Mouse (Mus musculus) neural tube, embryonic 12.5 days (tissue): ENCODE measurements around the gene Axin2. TPM values are rescaled to one million over a fixed set of nuclear protein-coding genes. Genes with fewer than 3 reads are reported as not detected.

Experiments
- ATAC-seq: fragments of 200-750 bp; cut with Nextera tagmentation; 2 replicates; pipeline ENCODE4 v1.8.0; 2017; ENCODE audit warnings: low read depth, mild to moderate bottlenecking, moderate TSS enrichment, moderate library complexity; ENCODE audit not compliant: low FRiP score
- H3K27ac ChIP-seq: fragments of 300-500 bp; sonication (generic); 2 replicates; pipeline ENCODE4 v1.5.1; 2016
- H3K27me3 ChIP-seq: fragments of 300-500 bp; sonication (generic); replicated peaks from 2 replicates; pipeline ENCODE4 v1.6.1; 2016; ENCODE audit warnings: mild to moderate bottlenecking
- H3K36me3 ChIP-seq: fragments of 300-500 bp; sonication (generic); 2 replicates; pipeline ENCODE4 v1.6.1; 2016; ENCODE audit warnings: mild to moderate bottlenecking
- H3K4me1 ChIP-seq: fragments of 300-500 bp; sonication (generic); 2 replicates; pipeline ENCODE4 v1.6.1; 2016
- H3K4me2 ChIP-seq: fragments of 300-500 bp; sonication (generic); replicated peaks from 2 replicates; pipeline ENCODE4 v1.6.1; 2016; ENCODE audit warnings: mild to moderate bottlenecking
- H3K4me3 ChIP-seq: fragments of 300-500 bp; sonication (generic); 2 replicates; pipeline ENCODE4 v1.5.1; 2016
- H3K9ac ChIP-seq: fragments of 300-500 bp; sonication (generic); 2 replicates; pipeline ENCODE4 v1.6.1; 2016; ENCODE audit warnings: mild to moderate bottlenecking
- H3K9me3 ChIP-seq: fragments of 300-500 bp; sonication (generic); 2 replicates; pipeline ENCODE4 v1.6.1; 2016; ENCODE audit warnings: mild to moderate bottlenecking
- whole genome bisulfite sequencing: fragments of 180-500 bp; shearing (Covaris S2); methylation state at CpG from one replicate; pipeline ENCODE4 v1.1.7; 2016; 5-methylcytosine and 5-hydroxymethylcytosine counted together
- polyA plus RNA-seq: library from polyadenylated mRNA; unstranded; fragments of >200 nt; fragmentation: Nextera tagmentation; extraction: Ambion mirVana; gene quantifications from 2 replicates; pipeline ENCODE4 v1.2.1, GENCODE M21; 2016

The Axin2 gene
- polyA plus RNA-seq, 1 experiment from 2014 or later: 15.4 TPM

DNA sequence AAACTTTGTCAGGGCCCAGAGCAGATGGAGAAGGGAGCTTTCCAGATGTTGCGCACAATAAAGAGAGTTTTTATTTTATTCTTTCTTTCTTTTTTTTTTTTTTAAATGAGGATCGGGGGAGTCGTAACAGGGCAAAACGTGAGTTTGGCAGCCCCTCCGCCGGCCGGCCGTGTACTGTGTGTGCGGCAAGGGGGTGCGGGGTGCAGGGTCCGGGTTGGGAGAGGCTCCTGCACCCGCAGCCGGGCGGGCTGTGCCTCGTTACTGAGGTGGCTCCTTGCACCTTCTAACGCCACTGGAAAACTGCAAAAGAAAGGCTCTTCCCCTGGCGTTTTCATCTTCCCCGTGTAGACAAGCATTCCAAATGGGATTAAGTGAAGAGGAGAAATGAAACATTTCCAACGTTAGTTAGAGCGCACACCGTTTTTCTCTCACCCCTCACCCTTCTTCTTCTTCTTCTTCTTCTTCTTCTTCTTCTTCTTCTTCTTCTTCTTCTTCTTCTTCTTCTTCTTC is 28.2 kb upstream of the Axin2 start:
- Histone ChIP-seq H3K4me3 (peak overlapping the region; percentile 23; the same call in 1 of the 2 replicates), H3K4me1 (peaks cover 36% of the 10 kb centered on the region), H3K4me2 (peak overlapping the region; percentile 64), H3K27ac (no peak overlapping the region), H3K9me3 (no peaks in the 10 kb centered on the region), H3K36me3 (no peaks in the 10 kb centered on the region), H3K9ac (peak overlapping the region; percentile 41; the same call in 1 of the 2 replicates), H3K27me3 (no peaks in the 10 kb centered on the region)
- WGBS: 4% methylated on average over 21 of the region's 21 CpGs
- no peak for ATAC-seq

DNA sequence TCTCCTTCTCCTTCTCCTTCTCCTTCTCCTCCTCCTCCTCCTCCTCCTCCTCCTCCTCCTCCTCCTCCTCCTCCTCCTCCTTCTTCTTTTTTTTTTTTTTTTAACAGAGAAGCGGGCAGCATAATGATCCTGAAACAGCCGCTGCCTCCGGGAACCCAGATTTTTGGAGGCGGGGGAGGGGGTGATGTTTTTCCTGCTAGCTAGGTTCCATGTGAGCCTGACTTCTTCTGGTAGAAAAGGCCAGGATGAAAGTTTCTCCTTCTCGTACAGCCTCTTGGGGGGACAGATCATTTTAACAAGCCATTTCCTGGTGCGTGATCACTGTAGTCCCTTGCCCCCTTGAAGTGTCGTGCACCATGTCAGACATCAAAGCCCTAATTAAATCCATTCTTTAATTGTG is 27.7 kb upstream of the Axin2 start:
- Histone ChIP-seq H3K4me2 (peak overlapping the region; percentile 32), H3K27ac (no peak overlapping the region), H3K4me3 (no peak overlapping the region), H3K27me3 (no peaks in the 10 kb centered on the region), H3K36me3 (no peaks in the 10 kb centered on the region), H3K9ac (no peak overlapping the region), H3K9me3 (no peaks in the 10 kb centered on the region), H3K4me1 (peaks cover 36% of the 10 kb centered on the region)
- 4% methylated on average over 7 of the region's 7 CpGs for WGBS
- no peak for ATAC-seq

DNA sequence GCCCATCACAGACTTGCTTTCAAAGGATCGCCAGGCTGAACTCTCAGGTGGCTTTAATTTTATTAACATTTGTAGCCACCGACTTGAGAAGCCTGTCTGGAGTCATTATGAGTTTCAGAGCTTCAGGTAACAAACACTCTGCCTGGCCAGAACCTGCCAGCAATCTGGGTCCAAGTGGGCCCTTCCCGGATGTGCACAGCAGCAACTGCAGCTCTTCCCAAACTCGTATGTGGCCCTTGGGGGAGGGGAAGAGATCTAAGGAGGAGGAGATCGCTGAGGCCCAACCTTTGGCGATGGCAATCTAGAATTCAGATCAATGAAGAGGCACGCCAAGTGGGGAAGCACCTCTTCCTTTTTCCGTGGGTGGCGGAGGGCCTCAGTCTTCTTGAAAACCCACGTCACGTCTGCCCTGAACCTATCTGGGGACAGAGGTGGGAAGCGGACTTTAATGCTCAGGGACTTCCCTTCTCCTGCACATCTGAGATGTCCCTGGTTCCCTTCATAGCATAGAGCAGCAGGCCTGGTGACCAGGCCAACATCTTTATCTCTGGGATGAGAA is 26.8 kb upstream of the Axin2 start:
- Histone ChIP-seq H3K4me3 (no peak overlapping the region), H3K9ac (no peak overlapping the region), H3K27ac (no peak overlapping the region), H3K9me3 (no peaks in the 10 kb centered on the region), H3K27me3 (no peaks in the 10 kb centered on the region), H3K4me2 (no peak overlapping the region; the same call in 1 of the 2 replicates), H3K4me1 (peaks cover 36% of the 10 kb centered on the region), H3K36me3 (no peaks in the 10 kb centered on the region)
- ATAC-seq: no peak
- WGBS: 24% methylated on average over 12 of the region's 12 CpGs

DNA sequence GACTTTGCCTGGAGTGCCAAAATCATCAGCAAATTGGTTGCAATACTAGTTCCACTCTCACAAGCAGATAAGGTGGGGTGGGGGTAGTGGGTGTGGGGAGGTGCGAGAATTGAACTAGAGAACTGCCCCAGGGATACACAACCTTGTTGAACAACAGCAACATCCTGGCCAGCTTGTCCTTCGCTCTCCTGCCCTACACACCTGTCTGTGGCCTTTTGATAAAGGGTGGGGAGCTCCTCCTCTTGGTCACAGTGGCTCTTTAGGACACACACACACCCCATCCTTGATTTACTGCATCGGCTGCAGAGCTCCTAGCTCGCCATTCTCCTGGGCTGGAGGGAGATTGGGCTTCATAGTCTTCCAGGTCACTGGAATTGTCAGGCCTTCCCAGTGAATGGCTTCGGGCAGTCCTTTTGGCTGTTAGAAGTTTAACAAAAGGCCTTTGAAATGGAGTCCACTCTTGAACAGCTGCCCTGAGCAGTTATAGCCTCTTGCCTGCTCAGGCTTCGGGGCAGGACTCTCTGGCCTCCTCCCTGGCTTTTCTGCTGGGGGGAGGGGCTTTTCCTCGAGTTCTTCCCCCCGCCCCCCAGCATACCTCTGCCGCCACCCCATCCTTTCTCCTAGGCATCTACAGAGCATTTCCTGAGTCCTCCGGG is 26.2 kb upstream of the Axin2 start:
- Histone ChIP-seq H3K36me3 (no peaks in the 10 kb centered on the region), H3K9me3 (no peaks in the 10 kb centered on the region), H3K9ac (no peak overlapping the region), H3K4me2 (no peak overlapping the region), H3K27me3 (no peaks in the 10 kb centered on the region), H3K4me3 (no peak overlapping the region), H3K4me1 (peaks cover 36% of the 10 kb centered on the region), H3K27ac (no peak overlapping the region)
- ATAC-seq: no peak
- WGBS: 10% methylated on average over 10 of the region's 10 CpGs

DNA sequence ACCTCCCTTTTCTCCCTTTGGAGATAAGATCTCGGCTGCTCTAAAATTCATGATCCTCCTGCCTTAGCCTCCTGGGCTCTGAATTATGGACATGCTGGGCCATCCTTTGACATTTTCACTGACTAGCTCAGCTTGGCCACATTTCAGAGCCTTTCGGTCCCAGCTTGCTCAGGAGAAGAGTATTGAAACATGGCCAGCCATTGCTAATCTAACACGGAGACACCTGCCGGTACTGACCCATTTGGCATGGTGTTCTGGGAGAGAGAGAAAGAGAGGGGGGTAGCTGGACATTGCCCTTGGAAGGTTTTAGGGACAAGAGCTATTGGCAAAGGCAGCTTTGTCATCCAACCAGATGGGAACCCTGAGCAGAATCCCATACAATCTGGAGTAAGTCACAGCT is 23.1 kb upstream of the Axin2 start:
- Histone ChIP-seq H3K4me1 (peaks cover 16% of the 10 kb centered on the region), H3K9me3 (no peaks in the 10 kb centered on the region), H3K27ac (no peak overlapping the region), H3K4me2 (no peak overlapping the region), H3K9ac (no peak overlapping the region), H3K36me3 (no peaks in the 10 kb centered on the region), H3K4me3 (no peak overlapping the region), H3K27me3 (no peaks in the 10 kb centered on the region)
- WGBS: 82% methylated on average over 4 of the region's 4 CpGs
- no peak for ATAC-seq

GRCm38 (mm10) chr11:108898063-108898462 is 22.1 kb upstream of the Axin2 start:
- ATAC-seq: no peak
- Histone ChIP-seq H3K4me2 (no peak overlapping the region), H3K27ac (no peak overlapping the region), H3K4me3 (no peak overlapping the region), H3K36me3 (no peaks in the 10 kb centered on the region), H3K9me3 (no peaks in the 10 kb centered on the region), H3K4me1 (peaks cover 16% of the 10 kb centered on the region), H3K9ac (no peak overlapping the region), H3K27me3 (no peaks in the 10 kb centered on the region)
- WGBS: 72% methylated on average over 9 of the region's 9 CpGs

DNA sequence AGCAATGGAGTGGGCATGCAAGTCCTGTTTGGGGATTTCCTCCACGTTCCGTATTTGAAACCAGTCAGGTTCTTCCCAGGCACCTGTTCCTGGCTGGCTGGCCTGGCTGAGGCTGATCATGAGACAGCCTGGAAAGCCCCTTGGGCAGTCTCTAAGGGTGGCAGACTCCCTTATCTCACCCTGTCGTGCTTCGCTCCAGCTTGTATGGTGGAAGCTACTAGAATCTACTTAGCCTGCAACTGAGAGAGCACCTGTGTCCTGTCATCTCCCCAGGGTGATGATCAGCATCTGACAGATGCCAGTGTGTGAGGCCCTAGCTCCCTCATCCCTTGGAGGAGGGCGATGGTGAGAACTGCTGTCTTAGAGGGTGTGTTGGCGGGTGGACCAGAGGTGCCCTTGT is 21.7 kb upstream of the Axin2 start:
- H3K36me3 ChIP-seq: no peaks in the 10 kb centered on the region
- H3K9me3 ChIP-seq: no peaks in the 10 kb centered on the region
- H3K4me2 ChIP-seq: no peak overlapping the region
- ATAC-seq: no peak
- no peak overlapping the region for H3K4me3 ChIP-seq
- no peaks in the 10 kb centered on the region for H3K27me3 ChIP-seq
- 85% methylated on average over 6 of the region's 6 CpGs for WGBS
- H3K9ac ChIP-seq: no peak overlapping the region
- no peak overlapping the region for H3K27ac ChIP-seq
- H3K4me1 ChIP-seq: peaks cover 12% of the 10 kb centered on the region

DNA sequence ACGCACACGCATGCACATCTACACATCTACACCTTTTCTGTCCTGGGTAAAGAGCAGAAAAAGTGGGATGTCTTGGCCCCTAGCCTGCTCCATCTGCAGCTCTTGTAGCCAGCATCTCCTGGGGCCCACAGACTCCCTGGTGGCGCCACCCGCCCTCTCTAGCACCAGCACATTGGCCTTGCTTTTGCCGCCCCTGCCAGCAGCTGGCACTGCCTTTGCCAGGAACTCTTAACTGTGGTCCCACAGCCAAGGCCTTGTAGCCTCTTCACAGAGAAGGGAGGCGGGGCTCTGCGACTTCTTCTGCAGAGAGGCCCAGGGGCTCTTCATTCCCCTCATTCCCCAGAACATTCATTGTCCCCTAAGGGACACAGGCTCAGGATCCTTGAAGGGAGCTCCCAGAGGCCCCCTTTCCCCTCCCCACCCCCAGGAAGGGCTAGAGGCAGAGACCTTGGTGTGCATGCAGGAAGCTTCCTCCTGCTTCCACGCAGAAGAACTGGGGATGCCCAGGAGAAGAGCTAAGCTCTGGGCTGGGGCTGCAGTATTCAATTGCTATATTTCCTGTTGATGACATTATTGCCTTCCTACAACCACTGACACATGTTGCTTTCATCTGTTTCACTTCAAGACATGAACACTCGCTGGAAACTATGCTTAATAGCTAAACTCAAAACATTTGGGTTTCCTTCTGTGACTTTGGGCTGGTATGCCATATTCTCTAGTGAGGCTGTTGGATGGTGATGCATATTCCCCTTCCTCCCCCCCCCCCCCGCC is 19.2 kb upstream of the Axin2 start:
- no peaks in the 10 kb centered on the region for H3K9me3 ChIP-seq
- no peaks in the 10 kb centered on the region for H3K36me3 ChIP-seq
- H3K4me3 ChIP-seq: no peak overlapping the region
- no peak overlapping the region for H3K27ac ChIP-seq
- H3K4me1 ChIP-seq: no peaks in the 10 kb centered on the region
- WGBS: 73% methylated on average over 10 of the region's 10 CpGs
- no peak overlapping the region for H3K9ac ChIP-seq
- no peak for ATAC-seq
- no peak overlapping the region for H3K4me2 ChIP-seq
- no peaks in the 10 kb centered on the region for H3K27me3 ChIP-seq

GRCm38 (mm10) chr11:108901670-108902069 is 18.5 kb upstream of the Axin2 start:
- H3K9ac ChIP-seq: no peak overlapping the region
- no peak overlapping the region for H3K27ac ChIP-seq
- no peaks in the 10 kb centered on the region for H3K36me3 ChIP-seq
- H3K4me3 ChIP-seq: no peak overlapping the region
- H3K9me3 ChIP-seq: no peaks in the 10 kb centered on the region
- WGBS: 70% methylated on average over 7 of the region's 7 CpGs
- H3K27me3 ChIP-seq: no peaks in the 10 kb centered on the region
- no peak for ATAC-seq
- no peaks in the 10 kb centered on the region for H3K4me1 ChIP-seq
- H3K4me2 ChIP-seq: no peak overlapping the region

DNA sequence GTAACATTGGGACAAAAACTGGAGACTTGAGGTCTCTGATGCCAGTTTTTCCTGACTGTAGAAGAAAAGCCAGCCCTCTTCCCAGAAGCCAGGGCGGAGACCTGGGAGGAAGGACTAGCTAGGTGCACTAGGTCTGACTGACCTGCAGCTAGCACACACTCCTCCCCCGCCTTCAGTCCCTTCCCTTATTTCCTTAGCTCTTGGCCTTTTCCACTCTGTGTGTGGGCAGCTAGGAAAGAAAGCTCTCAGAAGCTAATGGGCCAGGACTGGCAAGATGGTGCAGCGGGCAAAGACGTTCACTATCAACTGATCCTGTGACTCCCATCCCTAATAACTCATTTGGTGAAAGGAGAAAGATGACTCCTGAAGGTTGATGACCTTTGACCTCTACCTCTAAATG is 17.8 kb upstream of the Axin2 start:
- no peak for ATAC-seq
- Histone ChIP-seq H3K4me2 (no peak overlapping the region), H3K27me3 (no peaks in the 10 kb centered on the region), H3K4me1 (0 out of 2 replicates have a peak, but pooled peaks cover 6% of the 10 kb centered on the region), H3K9ac (no peak overlapping the region), H3K27ac (no peak overlapping the region), H3K9me3 (no peaks in the 10 kb centered on the region), H3K36me3 (no peaks in the 10 kb centered on the region), H3K4me3 (no peak overlapping the region)
- WGBS: 82% methylated on average over 4 of the region's 4 CpGs

GRCm38 (mm10) chr11:108906590-108907254 is 13.4 kb upstream of the Axin2 start:
- no peak for ATAC-seq
- Histone ChIP-seq H3K4me3 (no peak overlapping the region), H3K9ac (no peak overlapping the region), H3K27me3 (peaks cover 6% of the 10 kb centered on the region; the same call in 1 of the 2 replicates), H3K4me2 (no peak overlapping the region), H3K9me3 (no peaks in the 10 kb centered on the region), H3K4me1 (peaks cover 15% of the 10 kb centered on the region; the same call in 1 of the 2 replicates), H3K27ac (no peak overlapping the region), H3K36me3 (no peaks in the 10 kb centered on the region)
- WGBS: 36% methylated on average over 7 of the region's 7 CpGs
